Mouse (Mus musculus): ENCODE measurements at regions not wholly inside any gene's neighbourhood (a gene's known extent, or its start where the extent isn't known, plus 50 kb on each side); places are given as distances from the start of the nearest gene placed in this dataset.

DNA sequence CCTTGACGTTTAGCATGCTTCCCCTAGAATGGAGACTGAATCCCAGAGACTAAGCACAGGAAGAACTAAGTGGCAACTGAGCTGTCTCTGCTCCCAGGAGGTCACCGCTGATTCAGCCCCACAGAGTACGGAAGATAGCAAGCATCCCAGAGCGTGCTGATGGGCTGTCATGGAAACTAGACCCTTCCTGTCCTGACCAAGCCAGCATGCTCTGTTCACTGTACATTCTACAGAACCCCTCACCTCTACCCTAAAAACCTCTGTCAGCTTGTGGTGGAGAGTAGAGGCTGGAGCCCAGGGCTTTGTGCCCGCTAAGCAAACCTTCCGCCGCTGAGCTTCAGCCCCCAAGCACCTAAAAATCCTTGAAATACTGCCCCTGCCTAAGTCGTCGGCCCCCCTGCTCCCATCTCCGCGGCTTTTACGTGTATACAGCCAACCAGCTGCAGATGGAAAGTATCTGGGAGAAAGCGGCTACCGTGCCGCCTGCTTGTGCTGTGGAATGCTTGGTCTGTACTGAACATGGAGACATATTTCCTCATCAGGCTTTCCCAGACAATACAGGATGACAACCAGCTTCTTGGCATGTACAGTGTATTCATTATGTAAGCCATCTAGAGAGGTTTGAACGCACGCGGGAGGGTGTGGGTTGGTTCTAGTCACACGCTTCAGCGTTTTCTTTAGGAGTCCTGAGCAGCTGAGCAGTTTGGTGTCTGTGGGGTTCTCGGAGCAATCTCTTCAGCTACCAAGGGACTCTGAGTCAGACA is 237.1 kb downstream of the Tshz3 start:
- DNase-seq (ENCODE audit: low spot score in 2 of 2) = peak in 1 of 2 experiments; percentile 16

DNA sequence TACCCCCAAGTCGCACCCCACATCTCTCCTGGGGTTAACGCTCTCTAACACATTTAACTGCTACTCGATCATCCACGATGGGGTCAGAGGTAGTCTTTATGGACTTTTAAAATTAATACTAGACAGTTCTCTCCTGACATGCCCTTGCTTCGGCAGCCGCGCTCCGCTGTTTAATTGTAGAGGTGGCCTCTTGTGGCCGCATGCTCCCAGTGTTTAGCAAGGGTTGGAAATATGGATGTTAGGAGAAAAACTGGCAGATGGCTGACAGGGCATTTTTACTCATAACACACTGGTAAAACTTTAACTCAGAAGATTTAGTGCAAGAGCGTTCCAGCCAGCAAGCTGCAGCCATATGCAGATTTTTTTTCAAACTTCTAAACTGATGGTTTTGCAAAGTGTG is 242.7 kb downstream of the Tshz3 start:
- no peak for DNase-seq (ENCODE audit: low spot score in 2 of 2)

- DNase-seq (ENCODE audit: low spot score in 2 of 2) = no peak
Measured at GRCm38 (mm10) chr7:36945024-36945815, 247.3 kb downstream of the Tshz3 start.

DNA sequence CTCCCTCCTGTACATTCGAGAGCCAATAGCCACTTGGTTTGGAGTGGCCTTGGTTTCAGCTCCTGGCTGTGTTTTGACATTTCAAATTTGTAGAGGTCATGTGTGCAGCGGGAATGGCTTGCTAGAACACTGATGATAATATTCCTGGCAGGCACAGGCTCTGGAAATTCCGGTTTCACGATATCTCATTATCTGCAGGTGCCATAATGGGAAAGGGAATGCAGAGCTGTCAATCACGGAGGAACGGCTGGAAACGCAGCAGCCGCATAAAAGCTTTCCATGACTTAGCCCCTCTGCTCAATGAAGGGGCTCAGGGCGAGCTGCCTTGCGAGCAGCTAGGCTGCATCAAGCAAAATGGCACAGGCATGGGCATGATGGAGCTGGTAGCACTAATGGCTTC is 251.6 kb downstream of the Tshz3 start:
- DNase-seq (ENCODE audit: low spot score in 2 of 2) = no peak

- DNase-seq (ENCODE audit: low spot score in 2 of 2) = no peak
Measured at GRCm38 (mm10) chr7:36955376-36955775, 257.5 kb downstream of the Tshz3 start.

GRCm38 (mm10) chr7:36958255-36958654 is 260.3 kb downstream of the Tshz3 start:
- DNase-seq (ENCODE audit: low spot score in 2 of 2) = no peak

GRCm38 (mm10) chr7:36971772-36972171 is 273.9 kb downstream of the Tshz3 start:
- no peak for DNase-seq (ENCODE audit: low spot score in 2 of 2)

GRCm38 (mm10) chr7:36973654-36974320 is 275.9 kb downstream of the Tshz3 start:
- no peak for DNase-seq (ENCODE audit: low spot score in 2 of 2)

GRCm38 (mm10) chr7:36974573-36974972 is 276.7 kb downstream of the Tshz3 start:
- no peak for DNase-seq (ENCODE audit: low spot score in 2 of 2)

- no peak for DNase-seq (ENCODE audit: low spot score in 2 of 2)
Measured at GRCm38 (mm10) chr7:36975475-36975874, 277.6 kb downstream of the Tshz3 start.

DNA sequence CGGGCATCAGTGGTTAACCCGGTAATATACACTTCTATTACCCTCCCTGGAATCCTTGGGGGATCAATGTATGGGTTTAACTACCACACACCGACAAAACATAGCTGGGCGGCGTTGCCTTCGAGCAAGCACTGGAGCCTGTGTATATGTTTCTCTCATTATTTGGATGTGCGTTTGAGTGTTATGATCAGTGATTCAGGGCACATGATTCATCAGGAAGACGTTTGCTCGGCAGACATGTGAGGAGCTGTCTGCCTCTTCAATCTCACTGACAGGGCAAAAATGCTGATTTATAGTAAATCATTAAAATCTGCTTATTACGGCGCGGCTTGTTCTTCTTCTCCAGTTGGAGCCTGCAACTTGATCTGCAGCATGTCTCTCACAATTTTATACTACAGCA is 279.9 kb downstream of the Tshz3 start:
- no peak for DNase-seq (ENCODE audit: low spot score in 2 of 2)

- DNase-seq (ENCODE audit: low spot score in 2 of 2) = no peak
Measured at GRCm38 (mm10) chr7:36989380-36989779, 291.5 kb downstream of the Tshz3 start.

GRCm38 (mm10) chr7:37004601-37005000 is 306.7 kb downstream of the Tshz3 start:
- DNase-seq (ENCODE audit: low spot score in 2 of 2) = no peak

DNA sequence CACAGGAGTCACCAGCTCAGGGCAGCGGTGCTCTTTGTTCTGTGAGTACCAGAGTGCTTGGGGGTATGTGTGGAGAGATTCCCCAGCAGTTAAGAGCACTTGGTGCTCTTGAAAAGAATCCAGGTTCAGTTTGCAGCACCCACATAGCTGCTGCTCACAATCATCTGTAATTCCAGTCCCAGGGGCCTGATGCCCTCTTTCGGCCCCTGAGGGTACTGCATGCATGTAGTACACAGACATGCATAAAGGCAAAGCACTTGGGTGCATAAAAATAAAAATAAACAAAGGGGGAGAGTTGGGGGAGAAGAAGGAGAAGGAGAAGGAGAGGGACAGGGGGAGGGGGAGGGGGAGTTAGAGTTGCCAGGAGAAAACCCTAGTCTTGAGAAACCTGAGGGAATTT is 307.8 kb downstream of the Tshz3 start:
- DNase-seq (ENCODE audit: low spot score in 2 of 2) = no peak

- peak; percentile 25 to 53 for DNase-seq (ENCODE audit: low spot score in 2 of 2)
Measured at GRCm38 (mm10) chr7:37006921-37007320, 309.0 kb downstream of the Tshz3 start.

DNA sequence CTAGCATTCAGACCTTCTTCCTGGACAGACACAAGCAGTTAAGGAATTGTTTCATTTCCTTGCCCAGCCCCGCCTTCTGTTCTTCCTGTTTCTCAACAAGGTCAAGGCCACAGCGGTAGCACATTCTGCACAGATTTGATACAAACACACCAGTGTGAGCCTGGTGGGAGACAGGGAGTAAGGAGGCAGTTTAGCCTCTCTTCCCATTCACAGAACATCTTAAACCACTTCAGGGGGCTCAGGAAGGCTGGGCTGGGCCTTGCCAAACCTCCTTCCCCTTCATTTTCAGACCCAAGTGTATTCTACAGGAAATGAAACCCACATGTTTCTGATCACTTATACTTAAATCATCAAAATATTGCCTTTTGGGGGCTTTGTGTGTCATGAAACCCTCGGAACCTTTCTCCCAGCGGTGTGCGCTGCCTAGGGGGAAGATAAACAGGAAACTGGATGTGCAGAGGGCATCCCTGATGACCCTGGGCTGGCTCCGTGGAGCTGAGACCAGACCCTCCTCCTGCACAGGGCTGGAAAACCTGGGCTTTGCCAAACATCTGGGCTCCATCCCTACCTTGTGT is 313.3 kb downstream of the Tshz3 start:
- DNase-seq (ENCODE audit: low spot score in 2 of 2) = no peak

DNA sequence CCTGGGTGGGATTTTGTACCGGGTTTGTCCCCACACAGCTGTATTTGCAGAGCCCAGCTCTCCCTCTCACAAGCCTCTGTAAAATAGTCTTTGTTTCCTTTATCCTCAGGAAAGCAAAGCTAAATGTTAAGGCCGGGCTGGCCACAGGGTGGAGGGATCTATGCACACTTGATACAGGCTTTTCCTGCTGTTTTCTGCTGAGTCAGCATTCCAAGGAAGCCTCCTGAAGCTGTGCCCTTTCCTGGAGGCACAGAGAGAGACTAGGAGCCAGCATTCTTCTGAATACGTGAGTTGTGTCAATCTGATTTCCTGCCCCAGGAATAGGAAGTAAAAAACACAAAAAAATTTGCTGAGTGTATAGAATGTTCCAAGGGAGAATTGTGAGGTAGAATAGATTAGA is 322.2 kb downstream of the Tshz3 start:
- DNase-seq (ENCODE audit: low spot score in 2 of 2) = no peak

- DNase-seq (ENCODE audit: low spot score in 2 of 2) = no peak
Measured at GRCm38 (mm10) chr7:37024501-37025025, 326.6 kb downstream of the Tshz3 start.

- peak; percentile 33 to 45 for DNase-seq (ENCODE audit: low spot score in 2 of 2)
Measured at GRCm38 (mm10) chr7:37064582-37065458, 366.9 kb downstream of the Tshz3 start.

DNA sequence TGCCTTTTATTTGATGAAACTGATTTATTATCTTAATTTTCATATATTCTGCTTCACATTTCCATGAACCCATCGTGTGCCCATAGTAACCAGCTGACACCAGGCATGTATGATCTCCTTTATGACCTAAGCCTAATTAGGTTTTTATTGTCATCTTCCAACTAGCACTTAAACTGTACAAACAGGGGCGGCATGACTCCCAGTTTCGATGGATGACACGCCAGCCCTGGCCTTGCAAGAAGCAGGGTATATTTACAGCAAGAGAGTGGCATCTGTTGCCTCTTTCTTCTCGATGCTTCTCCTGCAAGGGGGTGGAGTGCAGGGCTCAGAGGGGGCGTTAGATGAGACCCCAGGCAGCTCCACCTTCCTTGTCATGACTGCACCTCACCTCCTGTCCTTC is 379.8 kb downstream of the Tshz3 start:
- DNase-seq (ENCODE audit: low spot score in 2 of 2) = no peak

Measured in gastrocnemius, postnatal 4 days (tissue).